Mouse (Mus musculus) kidney, adult 18-20 months (tissue): ENCODE data around the gene Lep.

Source experiments
- DNase-seq: peaks from one replicate; pipeline ENCODE4 v3.0.0; 2021

Gene Lep

DNA sequence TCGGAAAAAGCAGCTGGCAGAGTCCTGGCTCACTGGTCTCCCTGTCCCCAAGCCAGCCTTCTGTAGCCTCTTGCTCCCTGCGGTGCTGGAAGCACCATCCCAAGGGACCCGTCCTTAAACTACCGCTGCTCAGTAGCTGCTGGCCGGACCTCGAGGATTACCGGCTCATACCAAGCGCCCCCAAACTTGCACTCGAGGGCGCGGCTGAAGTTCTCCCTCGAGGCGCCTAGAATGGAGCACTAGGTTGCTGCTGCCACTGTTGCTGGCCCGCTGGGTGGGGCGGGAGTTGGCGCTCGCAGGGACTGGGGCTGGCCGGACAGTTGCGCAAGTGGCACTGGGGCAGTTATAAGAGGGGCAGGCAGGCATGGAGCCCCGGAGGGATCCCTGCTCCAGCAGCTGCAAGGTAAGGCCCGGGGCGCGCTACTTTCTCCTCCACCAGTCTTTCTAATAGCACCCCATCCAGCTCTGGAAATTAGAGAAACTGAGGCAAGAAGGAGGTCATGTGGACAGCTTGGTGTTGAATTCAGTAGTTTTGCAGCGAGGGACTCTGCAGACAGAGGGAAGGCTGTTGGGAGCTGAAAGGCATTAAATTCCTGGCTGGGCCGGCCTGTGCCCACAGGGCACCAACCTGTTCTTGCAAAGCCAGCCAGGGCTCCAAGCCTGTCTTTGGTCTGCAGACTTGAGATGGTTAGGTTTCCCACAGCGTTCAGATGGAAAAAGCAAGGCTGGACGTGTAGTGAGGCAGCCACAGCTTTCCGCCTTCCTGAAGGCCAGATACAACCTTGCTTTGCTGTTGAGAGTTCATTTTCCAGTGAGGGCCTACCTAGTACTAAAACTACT lies at the start of gene Lep:
Gene Lep (plus strand): TSS at position 375 of the 840 bp plus-strand sequence.
- DNase-seq = no peak

GRCm38 (mm10) chr6:29011651-29012050 lies 48.4 kb upstream of the Lep start:
- no peak for DNase-seq

GRCm38 (mm10) chr6:29013216-29013615 lies 46.8 kb upstream of the Lep start:
- no peak for DNase-seq

DNA sequence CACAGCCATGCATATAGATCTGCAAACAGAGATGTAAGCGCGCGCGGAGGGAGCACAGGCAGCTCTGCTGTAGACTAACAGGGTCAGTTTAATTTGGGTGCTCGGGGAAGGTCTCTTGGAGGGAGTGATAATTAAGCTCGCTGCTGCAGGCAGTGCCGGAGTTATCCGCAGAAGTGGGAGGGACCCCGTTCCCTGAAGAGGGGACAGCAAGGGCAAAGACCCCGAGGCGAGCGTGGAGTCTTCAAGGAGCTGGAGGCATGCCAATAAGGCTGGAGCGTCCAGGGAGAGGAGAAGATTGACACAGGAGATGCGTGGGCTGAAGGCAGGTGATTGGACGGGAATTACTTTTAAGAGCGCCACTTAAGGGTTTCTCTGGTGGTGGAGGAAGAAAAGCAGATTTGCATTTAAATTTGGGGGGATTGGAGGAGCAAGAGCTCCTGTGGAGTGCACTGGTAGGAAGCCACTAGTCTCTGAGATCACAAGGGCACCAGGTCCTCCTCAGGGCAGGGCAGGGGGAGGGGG lies 43.1 kb upstream of the Lep start:
- no peak for DNase-seq

GRCm38 (mm10) chr6:29019756-29020720 lies 40.0 kb upstream of the Lep start:
- DNase-seq = no peak

GRCm38 (mm10) chr6:29020937-29021336 lies 39.1 kb upstream of the Lep start:
- DNase-seq = no peak

DNA sequence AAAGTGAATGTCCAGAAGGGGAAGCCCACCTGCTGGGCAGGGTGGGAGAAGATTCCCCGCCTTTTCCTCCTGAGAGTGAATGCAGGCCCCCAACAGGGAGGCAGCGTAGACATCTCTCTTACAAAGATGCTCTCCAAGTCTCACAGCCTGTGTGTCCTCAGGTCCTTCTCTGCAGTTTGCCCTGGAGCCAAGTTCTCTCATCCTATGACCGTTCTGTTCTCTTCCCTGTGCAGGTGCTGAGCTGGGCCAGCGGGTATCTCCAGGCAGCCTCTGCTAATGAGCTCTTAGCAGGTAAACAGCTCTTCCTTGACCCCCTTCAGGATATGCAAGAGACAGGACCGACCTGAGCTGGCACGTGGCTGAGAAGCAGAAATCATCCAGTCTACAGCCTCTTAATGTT lies 38.5 kb upstream of the Lep start:
- DNase-seq = no peak

GRCm38 (mm10) chr6:29022115-29022514 lies 37.9 kb upstream of the Lep start:
- no peak for DNase-seq

GRCm38 (mm10) chr6:29023206-29023967 lies 36.6 kb upstream of the Lep start:
- DNase-seq = peak; percentile 45

DNA sequence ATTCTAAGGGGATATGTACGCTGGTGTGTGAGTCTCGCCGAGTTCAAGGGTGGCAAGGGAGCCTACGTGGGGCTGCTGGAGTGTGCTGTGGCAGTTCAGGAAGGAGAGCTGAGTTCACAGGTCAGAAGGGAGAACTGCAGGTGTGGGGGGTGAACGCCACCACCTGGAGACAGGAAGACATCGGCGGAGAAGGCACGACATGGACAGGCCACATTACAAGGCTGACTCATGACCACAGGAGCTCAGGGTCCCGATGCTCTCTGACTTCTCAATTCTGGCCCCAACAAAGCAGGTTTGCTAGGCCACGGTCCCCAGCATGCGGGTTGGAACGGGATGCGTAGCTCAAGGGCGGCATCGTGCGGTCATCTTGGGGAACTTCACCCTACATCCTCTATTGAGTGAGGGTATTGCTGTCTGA lies 36.0 kb upstream of the Lep start:
- peak; percentile 63 for DNase-seq

GRCm38 (mm10) chr6:29025796-29026482 lies 34.1 kb upstream of the Lep start:
- DNase-seq = no peak

DNA sequence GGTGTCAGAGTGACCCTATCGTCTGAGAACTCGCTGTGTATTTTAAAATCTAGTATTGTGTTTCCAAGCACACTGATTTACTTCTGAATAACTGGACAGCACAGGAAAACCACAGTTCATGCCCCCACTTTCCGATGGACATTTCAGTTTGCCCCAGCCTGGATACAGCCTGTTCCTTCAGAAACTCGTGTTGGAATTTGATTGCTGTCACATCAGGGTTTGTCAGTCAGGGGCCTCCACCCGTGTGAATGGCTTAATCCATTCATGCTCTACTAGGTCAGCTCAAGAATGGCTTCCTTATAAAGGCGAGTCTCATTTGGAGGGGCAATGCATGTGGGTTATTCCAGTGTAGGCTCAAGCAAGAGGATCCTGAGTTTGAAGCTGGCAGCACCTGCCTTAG lies 33.3 kb upstream of the Lep start:
- DNase-seq = no peak

- DNase-seq = no peak
These were observed 31.9 kb upstream of the Lep start for GRCm38 (mm10) chr6:29028129-29028528.

DNA sequence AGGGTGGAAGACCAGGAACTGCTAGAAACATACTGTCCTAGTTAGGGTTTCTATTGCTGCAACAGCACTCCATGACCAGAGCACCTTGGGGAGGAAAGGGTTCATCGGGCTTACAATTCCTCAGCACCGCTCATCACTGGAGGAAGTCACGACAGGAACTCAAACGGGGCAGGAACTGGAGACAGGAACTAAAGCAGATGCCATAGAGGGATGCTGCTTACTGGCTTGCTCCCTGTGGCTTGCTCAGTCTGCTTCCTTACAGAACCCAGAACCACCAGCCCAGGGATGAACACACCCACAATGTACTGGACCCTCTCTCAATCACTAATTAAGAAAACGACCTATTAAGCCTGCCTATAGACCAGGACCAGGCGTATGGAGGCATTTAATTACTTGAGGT lies 30.5 kb upstream of the Lep start:
- no peak for DNase-seq

- peak; percentile 40 for DNase-seq
These were observed 28.8 kb upstream of the Lep start for GRCm38 (mm10) chr6:29031216-29031615.

DNA sequence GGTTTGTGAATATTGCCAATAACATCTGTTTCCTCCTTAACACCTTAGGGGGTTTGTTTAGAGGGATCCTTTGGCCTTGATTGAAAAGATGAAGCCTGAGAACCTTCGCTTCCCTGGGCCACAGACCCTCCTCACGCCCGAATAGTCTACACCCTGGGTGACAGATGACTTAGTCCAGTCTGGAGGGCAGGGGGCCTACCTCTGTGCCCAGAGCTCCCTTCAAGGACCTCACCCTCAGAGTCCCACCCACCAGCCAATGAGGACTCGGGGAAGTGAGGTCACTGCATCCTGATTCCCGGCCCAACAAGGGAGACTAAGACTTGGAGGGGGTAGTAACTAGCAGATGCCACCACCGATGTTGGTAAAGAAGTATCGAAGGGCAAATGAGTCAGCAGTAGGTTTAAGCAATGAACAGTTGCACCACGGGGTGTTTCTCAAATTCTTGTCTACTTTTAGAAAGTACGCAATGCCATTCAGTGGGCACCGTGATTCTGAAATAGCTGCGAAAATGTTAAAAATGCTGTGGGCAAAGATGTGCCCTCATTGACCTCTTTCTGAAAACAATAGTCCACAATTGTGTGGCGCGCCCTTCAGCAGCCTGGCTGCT lies 28.2 kb upstream of the Lep start:
- DNase-seq = no peak

DNA sequence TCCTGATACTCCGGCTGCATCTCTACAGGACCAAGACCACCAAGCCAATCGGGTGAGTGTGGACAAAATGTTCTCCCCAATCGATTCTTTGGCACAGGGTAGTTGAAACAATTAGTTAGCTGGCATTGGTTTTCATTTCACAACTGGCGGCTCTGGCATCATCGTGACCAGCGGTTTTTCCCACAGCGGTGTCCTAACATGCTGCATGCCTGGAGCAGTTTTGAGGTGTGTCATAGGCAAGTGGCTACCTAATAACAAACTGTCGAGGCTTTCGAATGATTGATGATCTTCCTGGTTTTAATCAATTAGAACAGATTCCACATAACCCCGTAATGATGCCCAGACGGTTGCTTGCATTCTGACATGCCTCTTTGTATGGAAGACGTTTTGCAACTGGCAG lies 27.6 kb upstream of the Lep start:
- DNase-seq = no peak

- DNase-seq = no peak
These were observed 25.9 kb upstream of the Lep start for GRCm38 (mm10) chr6:29033981-29034646.

DNA sequence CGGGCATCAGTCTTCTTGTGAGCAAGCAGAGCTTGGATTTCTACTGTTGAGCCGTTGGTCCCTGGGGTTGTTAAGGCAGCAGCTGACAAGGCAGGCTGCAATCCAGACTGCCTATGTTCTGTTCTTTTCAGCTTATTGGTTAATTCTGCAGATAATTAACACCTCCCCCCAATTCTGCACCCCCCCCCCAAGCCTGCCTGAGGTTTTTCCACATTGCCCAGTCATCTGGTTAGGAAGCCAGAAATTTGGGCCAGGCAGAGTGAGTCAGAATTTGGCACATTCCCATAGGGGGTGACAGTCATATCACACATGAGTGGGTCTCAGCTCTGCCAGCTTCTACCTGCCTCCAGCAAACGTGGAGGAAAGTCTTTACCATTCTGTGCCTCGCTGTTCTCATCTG lies 23.3 kb upstream of the Lep start:
- DNase-seq = no peak

DNA sequence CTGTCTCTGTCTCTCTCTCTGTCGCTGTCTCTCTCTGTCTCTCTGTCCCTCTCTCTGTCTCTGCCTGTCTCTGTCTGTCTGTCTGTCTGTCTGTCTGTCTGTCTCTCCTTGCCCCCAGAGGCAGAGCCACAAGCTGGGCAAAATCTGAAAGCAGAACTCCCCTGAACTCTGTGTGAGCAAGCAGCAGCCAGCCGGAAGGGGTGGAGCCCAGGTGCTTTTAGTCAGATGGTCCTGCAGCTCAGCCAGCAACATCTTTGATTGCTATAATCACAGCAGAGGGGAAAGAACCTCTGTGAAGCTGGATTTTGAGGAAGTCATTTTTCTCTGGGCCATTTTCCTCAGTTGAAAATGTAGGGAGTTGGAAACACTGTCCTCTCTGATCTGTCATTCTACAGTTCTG lies 19.8 kb upstream of the Lep start:
- no peak for DNase-seq

DNA sequence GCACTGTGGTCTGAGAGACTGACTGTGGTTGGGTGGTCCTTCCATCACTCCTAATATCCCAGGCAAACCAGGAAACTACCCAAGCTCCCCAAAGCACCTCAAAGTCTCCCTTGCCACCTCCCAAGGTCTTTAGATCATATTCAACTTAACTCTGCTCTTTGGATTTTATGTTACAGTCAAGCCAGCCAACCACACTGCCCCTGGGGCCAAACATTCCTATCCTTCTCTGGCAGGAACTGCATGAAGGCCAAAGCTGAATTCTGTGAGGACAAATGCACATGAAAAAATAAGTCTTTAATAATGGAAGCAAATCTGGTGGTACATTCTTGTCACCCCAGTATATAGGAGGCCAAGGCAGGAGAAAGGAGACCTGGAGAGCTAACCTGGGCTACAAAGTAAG lies 16.0 kb upstream of the Lep start:
- no peak for DNase-seq
